Mouse (Mus musculus): Measurements from ENCODE around the gene Rpl41. TPM values are rescaled to one million over a fixed set of nuclear protein-coding genes. Genes with fewer than 3 reads are reported as not detected.

Gene Rpl41
- polyA plus RNA-seq, 1 experiment from 2014 or later, result 2,716 TPM

DNA sequence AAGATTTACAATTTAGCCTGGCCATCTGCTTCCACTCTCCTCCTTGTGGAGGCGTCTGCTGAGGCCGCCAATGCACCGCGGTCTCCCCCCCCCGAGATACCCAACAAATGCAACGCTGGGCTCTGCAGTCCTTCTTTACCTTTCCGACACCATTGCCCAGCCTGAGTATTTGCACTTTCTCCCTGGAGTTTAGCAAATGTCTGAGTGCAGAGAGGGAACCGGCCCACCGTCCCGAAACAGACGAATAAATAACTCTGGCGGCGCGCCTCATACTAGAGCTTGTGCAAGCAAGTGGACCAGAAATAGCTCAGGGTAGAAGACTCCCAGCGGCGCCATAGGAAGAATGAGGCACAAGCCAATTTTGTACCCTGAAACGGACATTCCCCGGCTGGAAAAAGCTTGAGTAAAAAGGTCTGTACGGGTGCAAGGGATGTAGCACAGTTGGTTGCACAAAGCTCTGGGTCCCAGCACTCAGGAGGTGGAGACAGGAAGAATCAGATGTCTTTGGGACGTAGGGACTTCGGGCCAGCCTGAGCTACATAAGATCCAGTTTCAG lies 49.9 kb downstream of the Rpl41 start:
- H3K9ac ChIP-seq, result peak overlapping the region; percentile 58
- H3K4me2 ChIP-seq (replicated peaks), result peak overlapping the region; percentile 72
- H3K36me3 ChIP-seq, result no peaks in the 10 kb centered on the region
- ATAC-seq (ENCODE audit: low FRiP score), result peak; percentile 35
- no peaks in the 10 kb centered on the region for H3K9me3 ChIP-seq (replicated peaks)
- peak overlapping the region; percentile 84 for H3K27ac ChIP-seq
- no peaks in the 10 kb centered on the region for H3K27me3 ChIP-seq
- WGBS, result 2% methylated on average over 21 of the region's 21 CpGs
- peaks cover 17% of the 10 kb centered on the region for H3K4me1 ChIP-seq
- peak overlapping the region; percentile 61 for H3K4me3 ChIP-seq

DNA sequence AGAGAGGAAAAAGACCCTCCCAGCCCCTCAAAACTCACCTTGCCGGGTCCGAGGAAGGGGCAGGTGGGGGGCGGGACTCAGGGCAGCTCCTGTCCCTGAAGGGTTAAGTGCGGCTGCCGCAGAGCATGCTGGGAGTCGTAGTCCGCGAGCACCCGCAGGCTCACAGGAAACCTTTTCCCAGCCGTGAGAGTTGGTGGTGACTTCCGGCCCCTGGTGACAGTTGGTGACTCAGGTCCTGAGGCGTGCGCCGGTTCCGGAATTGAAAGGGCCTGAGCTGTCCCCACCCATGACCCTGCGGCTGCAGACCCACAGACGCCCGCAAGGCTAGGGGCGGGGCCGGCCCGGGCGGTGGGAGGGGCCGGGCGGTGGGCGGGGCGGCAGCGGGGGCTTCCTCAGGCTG lies 50.5 kb downstream of the Rpl41 start, which contains the start of gene Myl6b:
Gene Myl6b, minus strand, starts transcription at position 96 of the 400 bp plus-strand sequence.
- under 1% methylated on average over 27 of the region's 27 CpGs for WGBS
- H3K4me1 ChIP-seq, result peaks cover 17% of the 10 kb centered on the region
- H3K27ac ChIP-seq, result peak within 1 kb of the TSS; percentile 84
- H3K27me3 ChIP-seq, result no peaks in the 10 kb centered on the region
- H3K4me3 ChIP-seq, result peak within 1 kb of the TSS; percentile 61
- H3K9ac ChIP-seq, result peak within 1 kb of the TSS; percentile 58
- no peaks in the 10 kb centered on the region for H3K9me3 ChIP-seq (replicated peaks)
- H3K4me2 ChIP-seq (replicated peaks), result peak within 1 kb of the TSS; percentile 72
- no peaks in the 10 kb centered on the region for H3K36me3 ChIP-seq
- peak; percentile 80 for ATAC-seq (ENCODE audit: low FRiP score)

Small RNA genes within 50 kb of the gene (microRNA-seq; reads per million reads assigned to microRNA genes)
- gene Gm47275, result not detected
- not detected for gene Mir6916
- gene Mir6917, result not detected

Other genes starting within 250 kb of the Rpl41 start
- gene Pan2, start 246.0 kb downstream of the Rpl41 start, polyA plus RNA-seq (2016; fragmentation: Nextera tagmentation; extraction: Ambion mirVana), result 33.5 and 34.1 TPM in 2 replicates
- gene Cnpy2, start 226.8 kb downstream of the Rpl41 start, polyA plus RNA-seq (2016; fragmentation: Nextera tagmentation; extraction: Ambion mirVana), result 242 and 244 TPM in 2 replicates
- 207 and 208 TPM in 2 replicates for gene Cs, start 211.6 kb downstream of the Rpl41 start, polyA plus RNA-seq (2016; fragmentation: Nextera tagmentation; extraction: Ambion mirVana)
- 31.7 and 32.8 TPM in 2 replicates for gene Coq10a, start 180.3 kb downstream of the Rpl41 start, polyA plus RNA-seq (2016; fragmentation: Nextera tagmentation; extraction: Ambion mirVana)
- gene Ankrd52, start 172.2 kb downstream of the Rpl41 start, polyA plus RNA-seq (2016; fragmentation: Nextera tagmentation; extraction: Ambion mirVana), result 13.6 and 13.7 TPM in 2 replicates
- gene Slc39a5, start 148.1 kb downstream of the Rpl41 start, polyA plus RNA-seq (2016; fragmentation: Nextera tagmentation; extraction: Ambion mirVana), result 0.43 TPM in 1 of 2 replicates, not detected in the other
- 102 and 104 TPM in 2 replicates for gene Nabp2, start 137.8 kb downstream of the Rpl41 start, polyA plus RNA-seq (2016; fragmentation: Nextera tagmentation; extraction: Ambion mirVana)
- gene Rnf41, start 137.6 kb downstream of the Rpl41 start, polyA plus RNA-seq (2016; fragmentation: Nextera tagmentation; extraction: Ambion mirVana), result 60.8 and 61.4 TPM in 2 replicates
- 195 and 215 TPM in 2 replicates for gene Smarcc2, start 90.1 kb downstream of the Rpl41 start, polyA plus RNA-seq (2016; fragmentation: Nextera tagmentation; extraction: Ambion mirVana)
- 836 and 860 TPM in 2 replicates for gene Myl6, start 55.2 kb downstream of the Rpl41 start, polyA plus RNA-seq (2016; fragmentation: Nextera tagmentation; extraction: Ambion mirVana)
- gene Myl6b, start 50.6 kb downstream of the Rpl41 start, polyA plus RNA-seq (2016; fragmentation: Nextera tagmentation; extraction: Ambion mirVana), result 2.9 and 3.3 TPM in 2 replicates
- gene Esyt1, start 23.4 kb downstream of the Rpl41 start, polyA plus RNA-seq (2016; fragmentation: Nextera tagmentation; extraction: Ambion mirVana), result 28.9 and 30.9 TPM in 2 replicates
- gene Zc3h10, start 1.5 kb downstream of the Rpl41 start, polyA plus RNA-seq (2016; fragmentation: Nextera tagmentation; extraction: Ambion mirVana), result 20.8 TPM in 2 replicates
- gene Pa2g4, start 16.7 kb upstream of the Rpl41 start, polyA plus RNA-seq (2016; fragmentation: Nextera tagmentation; extraction: Ambion mirVana), result 140 and 143 TPM in 2 replicates
- 9.8 and 11.7 TPM in 2 replicates for gene Erbb3, start 40.3 kb upstream of the Rpl41 start, polyA plus RNA-seq (2016; fragmentation: Nextera tagmentation; extraction: Ambion mirVana)
- gene Rps26, start 77.4 kb upstream of the Rpl41 start, polyA plus RNA-seq (2016; fragmentation: Nextera tagmentation; extraction: Ambion mirVana), result 418 and 515 TPM in 2 replicates
- gene Ikzf4, start 96.7 kb upstream of the Rpl41 start, polyA plus RNA-seq (2016; fragmentation: Nextera tagmentation; extraction: Ambion mirVana), result 8.7 and 9.8 TPM in 2 replicates
- gene Suox, start 124.8 kb upstream of the Rpl41 start, polyA plus RNA-seq (2016; fragmentation: Nextera tagmentation; extraction: Ambion mirVana), result 15.1 and 16.4 TPM in 2 replicates
- gene Rab5b, start 147.0 kb upstream of the Rpl41 start, polyA plus RNA-seq (2016; fragmentation: Nextera tagmentation; extraction: Ambion mirVana), result 96.2 and 103 TPM in 2 replicates
- gene Pmel, start 154.9 kb upstream of the Rpl41 start, polyA plus RNA-seq (2016; fragmentation: Nextera tagmentation; extraction: Ambion mirVana), result 3.5 and 6.0 TPM in 2 replicates
- gene Cdk2, start 155.7 kb upstream of the Rpl41 start, polyA plus RNA-seq (2016; fragmentation: Nextera tagmentation; extraction: Ambion mirVana), result 74.5 and 75.3 TPM in 2 replicates
- 6.9 and 7.3 TPM in 2 replicates for gene Dgka, start 195.6 kb upstream of the Rpl41 start, polyA plus RNA-seq (2016; fragmentation: Nextera tagmentation; extraction: Ambion mirVana)
- 46.3 and 48.5 TPM in 2 replicates for gene Pym1, start 198.6 kb upstream of the Rpl41 start, polyA plus RNA-seq (2016; fragmentation: Nextera tagmentation; extraction: Ambion mirVana)
- 0.27 and 0.63 TPM in 2 replicates for gene Mmp19, start 241.6 kb upstream of the Rpl41 start, polyA plus RNA-seq (2016; fragmentation: Nextera tagmentation; extraction: Ambion mirVana)